Mouse (Mus musculus) ES-E14 (cell line): Measurements from ENCODE around the gene Plce1.

Experiments
- CHD2 ChIP-seq: IDR thresholded peaks from 2 replicates; pipeline ENCODE4 v1.6.1; 2014; ENCODE audit warnings: mild to moderate bottlenecking, low read depth, low read length, inconsistent platforms
- HCFC1 ChIP-seq: IDR thresholded peaks from 2 replicates; pipeline ENCODE4 v1.6.1; 2012; ENCODE audit warnings: low read length, inconsistent platforms, borderline replicate concordance; ENCODE audit not compliant: insufficient read depth
- MAFK ChIP-seq: IDR thresholded peaks from 2 replicates; pipeline ENCODE4 v1.6.1; 2014; ENCODE audit warnings: mild to moderate bottlenecking, low read depth, low read length, inconsistent platforms; ENCODE audit not compliant: insufficient read depth
- ZNF384 ChIP-seq: IDR thresholded peaks from 2 replicates; pipeline ENCODE4 v1.6.1; 2012; ENCODE audit warnings: low read depth, low read length, inconsistent platforms

GRCm38 (mm10) chr19:38672015-38672600, 191.2 kb downstream of the Plce1 start:
- no peak for TF ChIP-seq ZNF384
- TF ChIP-seq CHD2 = no peak
- no peak for TF ChIP-seq MAFK
- TF ChIP-seq HCFC1 = no peak
